Mouse (Mus musculus): ENCODE measurements around the gene Cnot4. TPM values are rescaled to one million over a fixed set of nuclear protein-coding genes. Genes with fewer than 3 reads are reported as not detected.
"Not testable (repeated sequence)": the region's sequence is repeated elsewhere in the genome, so short reads cannot be mapped to it uniquely, and the experiment has no call there.

The Cnot4 gene
- polyA plus RNA-seq (2015; fragmentation: Nextera tagmentation; extraction: Ambion mirVana), result 27.0 and 27.2 TPM in 2 replicates

DNA sequence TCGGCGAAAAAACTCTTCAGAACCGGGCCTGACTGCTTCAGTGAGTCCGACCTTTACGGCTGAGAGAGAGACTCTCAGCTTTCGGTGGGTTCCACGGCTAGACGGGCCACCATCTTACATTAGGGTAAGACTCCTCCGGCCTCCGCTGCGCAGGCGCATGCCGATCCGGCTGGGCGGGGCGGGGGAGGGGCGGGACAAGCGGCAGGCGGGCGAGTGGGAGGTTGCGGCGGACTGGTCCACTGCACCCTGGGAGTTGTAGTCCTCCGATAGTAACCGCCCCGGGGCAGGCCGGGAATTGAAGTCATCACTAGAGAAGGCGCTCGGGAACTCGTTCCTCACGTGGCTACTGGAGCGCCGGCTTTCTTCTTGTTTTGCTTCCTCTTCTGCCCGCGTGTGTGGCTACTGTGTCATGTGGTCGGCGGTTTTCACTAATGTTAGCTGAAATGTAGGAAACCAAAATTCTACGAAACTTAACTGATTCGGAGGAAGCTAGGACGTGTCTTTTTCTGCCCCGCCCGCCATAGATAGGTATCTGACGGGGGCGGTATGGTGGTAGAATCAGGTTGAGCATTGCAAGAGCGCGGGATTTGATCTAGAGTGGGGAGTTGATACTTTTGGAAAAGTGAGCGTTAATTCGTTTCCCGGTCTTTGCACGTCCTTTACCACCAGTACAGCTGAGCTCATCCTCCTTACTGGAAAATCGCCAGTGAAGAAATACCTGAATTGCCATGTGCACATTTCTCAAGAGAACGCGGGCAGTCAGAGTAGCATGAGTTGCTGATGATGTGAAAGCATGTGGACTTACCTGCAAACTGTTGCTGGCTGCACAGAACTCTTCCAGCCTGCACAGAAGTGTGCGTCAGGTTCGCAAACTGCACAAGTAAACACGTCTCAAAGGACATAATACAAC lies at the start of gene Cnot4:
Gene Cnot4, minus strand, starts transcription at position 146 of the 910 bp plus-strand sequence.
- peak; percentile 100 for ATAC-seq (ENCODE audit: borderline replicate concordance, extremely low read depth, low FRiP score, low TSS enrichment)
- Histone ChIP-seq H3K4me3 (peak within 1 kb of the TSS; percentile 84), H3K27ac (peak within 1 kb of the TSS; percentile 93), H3K27me3 (no peaks in the 10 kb centered on the region), H3K36me3 (no peaks in the 10 kb centered on the region), H3K9me3 (no peaks in the 10 kb centered on the region), H3K4me1 (peaks cover 20% of the 10 kb centered on the region), H3K4me2 (peak within 1 kb of the TSS; percentile 90), H3K9ac (peak within 1 kb of the TSS; percentile 89)
- 1% methylated on average over 54 of the region's 55 CpGs for WGBS

DNA sequence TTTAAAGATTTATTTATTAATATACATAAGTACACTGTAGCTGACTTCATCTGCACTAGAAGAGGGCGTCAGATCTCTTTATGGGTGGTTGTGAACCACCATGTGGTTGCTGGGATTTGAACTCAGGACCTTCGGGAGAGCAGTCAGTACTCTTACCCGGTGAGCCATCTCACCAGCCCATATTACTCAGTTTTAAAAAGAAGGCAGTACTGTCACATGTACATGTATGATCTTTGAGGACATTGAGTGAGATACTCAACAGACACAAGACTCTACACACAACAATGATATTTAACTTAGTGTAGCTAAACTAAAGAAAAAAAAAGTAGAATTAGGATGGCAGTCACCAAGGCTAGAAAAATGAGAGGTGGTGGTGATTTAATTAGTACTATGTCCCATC lies 45.8 kb upstream of the Cnot4 start:
- not testable (repeated sequence) for H3K9ac ChIP-seq; H3K27me3 ChIP-seq; H3K4me1 ChIP-seq; H3K36me3 ChIP-seq; H3K9me3 ChIP-seq; ATAC-seq (ENCODE audit: borderline replicate concordance, extremely low read depth, low FRiP score, low TSS enrichment); H3K4me3 ChIP-seq; H3K27ac ChIP-seq; H3K4me2 ChIP-seq
- WGBS, result 97% methylated on average over 3 of the region's 3 CpGs

DNA sequence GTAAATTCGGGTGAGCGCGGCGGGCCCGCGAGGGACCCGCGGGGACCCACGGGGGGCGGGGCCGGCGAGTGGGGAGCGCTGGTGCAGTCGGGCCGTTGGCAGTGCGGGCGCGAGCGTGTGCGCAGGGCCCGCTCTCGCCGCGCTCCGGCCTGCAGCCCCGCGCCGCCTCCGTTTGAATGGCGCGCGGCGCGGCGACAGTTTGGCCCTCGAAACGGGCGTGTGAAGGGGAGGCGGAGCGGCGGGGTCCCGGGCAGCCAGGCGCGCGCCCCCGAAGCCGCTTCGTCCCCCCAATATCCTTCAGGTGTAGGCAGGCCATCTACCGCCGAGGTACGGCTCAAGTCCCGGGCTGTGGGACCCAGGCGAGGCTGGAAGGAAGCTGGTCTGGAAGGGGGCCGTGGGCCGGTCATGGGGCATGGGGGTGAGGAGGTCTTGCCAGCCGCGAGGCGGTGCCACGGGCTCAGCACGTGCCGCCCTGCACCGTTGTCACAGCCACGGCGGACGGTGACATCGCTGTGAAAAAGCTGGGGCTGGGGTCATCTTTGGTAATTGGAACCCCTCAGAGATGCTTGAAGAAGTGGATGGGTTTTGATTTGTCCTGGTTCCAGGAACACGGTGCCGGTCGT lies 44.2 kb upstream of the Cnot4 start:
- under 1% methylated on average over 67 of the region's 69 CpGs for whole genome bisulfite sequencing
- Histone ChIP-seq H3K9ac (peak overlapping the region; percentile 93), H3K27ac (peak overlapping the region; percentile 96), H3K9me3 (no peaks in the 10 kb centered on the region), H3K27me3 (no peaks in the 10 kb centered on the region), H3K4me3 (peak overlapping the region; percentile 75), H3K4me1 (0 out of 2 replicates have a peak, but pooled peaks cover 7% of the 10 kb centered on the region), H3K4me2 (peak overlapping the region; percentile 73), H3K36me3 (no peaks in the 10 kb centered on the region)
- ATAC-seq (ENCODE audit: borderline replicate concordance, extremely low read depth, low FRiP score, low TSS enrichment), result peak; percentile 78

DNA sequence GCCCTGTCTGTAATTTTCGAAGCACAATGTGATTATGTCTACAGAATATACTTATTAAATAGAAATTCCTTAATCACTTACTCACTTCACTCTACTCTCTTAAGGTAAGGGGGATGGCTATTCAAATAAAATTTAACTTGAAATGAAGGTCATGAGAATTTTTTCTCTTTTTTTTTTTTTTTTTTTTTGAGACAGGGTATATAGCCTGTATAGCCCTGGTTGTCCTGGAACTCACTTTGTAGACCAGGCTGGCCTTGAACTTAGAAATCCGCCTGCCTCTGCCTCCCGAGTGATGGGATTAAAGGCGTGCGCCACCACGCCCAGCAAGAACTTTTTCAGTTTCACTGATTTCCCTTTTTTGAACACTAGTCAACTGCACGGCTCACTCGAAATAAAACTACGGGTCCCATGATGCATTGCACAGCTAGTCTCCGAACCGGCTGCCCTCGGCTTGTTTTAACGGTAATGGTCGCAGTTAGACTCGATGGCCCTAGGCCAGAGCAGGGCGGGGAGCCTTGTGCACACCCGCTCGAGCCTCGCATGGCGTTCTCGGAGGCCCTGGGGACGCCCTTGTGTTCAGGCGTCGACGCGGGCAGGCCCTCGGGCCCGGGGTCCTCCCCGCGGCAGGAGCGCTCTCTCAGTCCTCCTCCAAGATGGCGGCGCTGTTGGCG lies 43.6 kb upstream of the Cnot4 start, which contains the start of gene Nup205:
Gene Nup205, plus strand, starts transcription at position 443 of the 671 bp plus-strand sequence.
- Histone ChIP-seq H3K4me2 (peak within 1 kb of the TSS; percentile 73), H3K9me3 (no peaks in the 10 kb centered on the region), H3K27ac (peak within 1 kb of the TSS; percentile 96), H3K36me3 (no peaks in the 10 kb centered on the region), H3K4me1 (0 out of 2 replicates have a peak, but pooled peaks cover 3% of the 10 kb centered on the region), H3K27me3 (no peaks in the 10 kb centered on the region), H3K9ac (peak within 1 kb of the TSS; percentile 93), H3K4me3 (peak within 1 kb of the TSS; percentile 75)
- WGBS, result 4% methylated on average over 34 of the region's 34 CpGs
- peak; percentile 93 for ATAC-seq (ENCODE audit: borderline replicate concordance, extremely low read depth, low FRiP score, low TSS enrichment)

DNA sequence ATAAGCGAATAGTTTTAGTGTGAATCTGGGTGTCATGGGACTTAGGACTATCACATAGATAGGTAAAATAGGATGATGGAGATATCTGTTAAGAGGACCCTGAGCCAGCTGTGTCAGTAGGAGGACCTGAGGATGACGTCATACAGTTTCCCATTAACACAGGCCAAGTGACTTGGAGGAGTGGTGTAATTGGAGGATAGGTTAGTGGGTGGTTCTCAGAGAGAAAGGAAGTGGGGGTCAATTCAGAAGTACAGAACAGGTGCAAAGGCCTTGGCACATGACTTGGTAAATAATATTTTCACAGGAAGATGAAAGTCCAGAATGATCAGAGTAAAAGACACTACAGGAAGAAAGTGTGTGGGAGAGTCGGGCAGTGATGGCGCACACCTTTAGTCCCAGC lies 39.7 kb upstream of the Cnot4 start:
- H3K9me3 ChIP-seq, result no peaks in the 10 kb centered on the region
- H3K36me3 ChIP-seq, result no peaks in the 10 kb centered on the region
- H3K9ac ChIP-seq, result no peak overlapping the region
- H3K27ac ChIP-seq, result no peak overlapping the region
- H3K4me2 ChIP-seq, result no peak overlapping the region
- no peak for ATAC-seq (ENCODE audit: borderline replicate concordance, extremely low read depth, low FRiP score, low TSS enrichment)
- no peaks in the 10 kb centered on the region for H3K27me3 ChIP-seq
- H3K4me1 ChIP-seq, result no peaks in the 10 kb centered on the region
- no peak overlapping the region for H3K4me3 ChIP-seq
- WGBS, result 73% methylated on average over 4 of the region's 4 CpGs

DNA sequence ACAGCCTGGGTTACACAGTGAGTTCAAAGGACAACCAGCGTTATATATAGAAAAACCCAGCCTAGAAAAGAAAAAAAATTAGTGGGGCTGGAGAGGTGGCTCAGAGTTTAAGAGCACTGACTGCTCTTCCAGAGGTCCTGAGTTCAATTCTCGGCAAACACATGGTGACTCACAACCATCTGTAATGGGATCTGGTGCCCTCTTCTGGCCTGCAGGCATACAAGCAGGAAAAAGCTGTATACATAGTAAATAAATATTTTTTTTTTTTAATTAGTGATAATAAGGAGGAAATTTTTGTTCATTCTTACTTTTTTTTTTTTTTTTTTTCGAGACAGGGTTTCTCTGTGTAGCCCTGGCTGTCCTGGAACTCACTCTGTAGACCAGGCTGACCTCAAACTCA lies 38.5 kb upstream of the Cnot4 start:
- H3K9me3 ChIP-seq; H3K4me3 ChIP-seq; H3K36me3 ChIP-seq; H3K27me3 ChIP-seq; H3K4me2 ChIP-seq; ATAC-seq (ENCODE audit: borderline replicate concordance, extremely low read depth, low FRiP score, low TSS enrichment); H3K27ac ChIP-seq; H3K4me1 ChIP-seq; H3K9ac ChIP-seq: not testable (repeated sequence)
- 58% methylated on average over 3 of the region's 3 CpGs for WGBS

DNA sequence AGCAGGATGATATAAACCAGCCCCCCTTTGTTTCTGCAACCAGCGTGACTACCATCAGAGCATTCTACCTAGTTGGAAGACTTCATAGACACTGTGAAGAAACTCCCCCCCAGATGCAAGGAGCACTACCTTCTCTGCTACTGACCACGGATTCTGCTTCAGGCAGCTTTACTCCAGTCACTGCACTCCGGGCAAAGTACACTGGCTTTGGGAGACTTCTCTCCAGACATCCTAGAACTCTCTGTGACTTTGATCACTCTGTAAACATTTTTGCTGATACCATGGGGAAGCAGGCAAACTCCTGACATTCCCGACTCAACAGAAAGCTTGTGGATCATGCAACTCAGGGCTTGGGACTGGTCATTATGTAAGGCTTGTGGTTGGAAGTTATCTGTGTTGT lies 35.7 kb upstream of the Cnot4 start:
- WGBS, result 57% methylated on average over 4 of the region's 4 CpGs

DNA sequence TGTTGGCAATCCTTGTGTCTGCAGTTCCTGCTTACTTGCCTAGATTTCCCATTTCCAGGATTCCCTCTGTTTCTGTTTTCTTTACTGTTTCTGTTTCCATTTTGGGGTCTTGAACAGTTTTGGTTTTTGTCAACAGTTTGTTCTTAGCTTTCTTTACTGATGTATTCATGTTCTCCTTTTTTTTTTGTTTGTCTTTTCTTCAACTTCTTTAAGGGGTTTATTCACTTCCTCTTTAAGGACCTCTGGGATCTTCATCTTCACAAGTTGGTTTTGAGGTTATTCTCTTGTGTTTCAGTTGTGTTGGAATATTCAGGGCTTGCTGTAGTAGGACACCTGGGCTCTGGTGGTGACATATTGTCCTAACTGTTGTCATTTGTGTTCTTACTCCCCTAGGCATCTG lies 21.0 kb upstream of the Cnot4 start:
- no peak overlapping the region for H3K4me2 ChIP-seq
- no peaks in the 10 kb centered on the region for H3K9me3 ChIP-seq
- no peak for ATAC-seq (ENCODE audit: borderline replicate concordance, extremely low read depth, low FRiP score, low TSS enrichment)
- no peaks in the 10 kb centered on the region for H3K36me3 ChIP-seq
- no peak overlapping the region for H3K9ac ChIP-seq
- H3K27me3 ChIP-seq, result no peaks in the 10 kb centered on the region
- H3K4me3 ChIP-seq, result no peak overlapping the region
- H3K4me1 ChIP-seq, result no peaks in the 10 kb centered on the region
- no peak overlapping the region for H3K27ac ChIP-seq

More for the DNA sequence above, 35.7 kb upstream of the Cnot4 start:
- Histone ChIP-seq H3K36me3 (no peaks in the 10 kb centered on the region), H3K4me3 (no peak overlapping the region), H3K27ac (no peak overlapping the region), H3K4me1 (no peaks in the 10 kb centered on the region), H3K27me3 (no peaks in the 10 kb centered on the region), H3K9me3 (no peaks in the 10 kb centered on the region), H3K4me2 (no peak overlapping the region), H3K9ac (no peak overlapping the region)
- ATAC-seq (ENCODE audit: borderline replicate concordance, extremely low read depth, low FRiP score, low TSS enrichment), result no peak

DNA sequence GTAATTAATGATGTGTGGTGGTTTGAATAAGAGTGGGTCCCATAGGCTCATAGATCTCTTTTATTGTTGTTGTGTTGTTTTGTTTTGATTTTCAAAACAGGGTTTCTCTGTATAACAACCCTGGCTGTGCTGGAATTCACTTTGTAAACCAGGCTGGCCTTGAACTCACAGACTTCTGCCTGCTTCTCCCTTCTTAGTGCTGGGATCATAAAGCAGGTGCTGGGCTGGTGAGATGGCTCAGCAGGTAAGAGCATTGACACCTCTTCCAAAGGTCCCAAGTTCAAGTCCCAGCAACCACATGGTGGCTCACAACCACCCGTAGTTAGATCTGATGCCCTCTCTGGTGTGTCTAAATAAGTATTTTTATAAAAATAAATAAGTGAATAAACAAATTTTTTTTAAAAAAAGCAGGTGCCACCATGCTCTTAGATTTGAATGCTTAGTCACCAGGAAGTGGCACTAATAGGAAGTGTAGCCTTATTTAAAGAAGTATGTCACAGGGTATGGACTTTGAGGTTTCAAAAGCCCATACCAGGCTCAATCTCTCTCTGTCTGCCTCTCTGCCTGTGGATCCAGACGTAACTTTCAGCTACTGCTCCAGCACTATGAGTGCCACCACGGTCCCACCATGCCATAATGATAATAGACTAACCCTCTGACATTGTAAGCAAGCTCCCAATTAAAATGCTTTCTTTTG lies 14.3 kb upstream of the Cnot4 start:
- H3K27me3 ChIP-seq, result no peaks in the 10 kb centered on the region
- 75% methylated on average over 3 of the region's 3 CpGs for WGBS
- H3K4me3 ChIP-seq, result no peak overlapping the region
- ATAC-seq (ENCODE audit: borderline replicate concordance, extremely low read depth, low FRiP score, low TSS enrichment), result no peak
- no peaks in the 10 kb centered on the region for H3K4me1 ChIP-seq
- no peaks in the 10 kb centered on the region; the same call in 1 of the 2 replicates for H3K9me3 ChIP-seq
- H3K9ac ChIP-seq, result no peak overlapping the region
- no peak overlapping the region for H3K27ac ChIP-seq
- no peaks in the 10 kb centered on the region for H3K36me3 ChIP-seq
- H3K4me2 ChIP-seq, result no peak overlapping the region

DNA sequence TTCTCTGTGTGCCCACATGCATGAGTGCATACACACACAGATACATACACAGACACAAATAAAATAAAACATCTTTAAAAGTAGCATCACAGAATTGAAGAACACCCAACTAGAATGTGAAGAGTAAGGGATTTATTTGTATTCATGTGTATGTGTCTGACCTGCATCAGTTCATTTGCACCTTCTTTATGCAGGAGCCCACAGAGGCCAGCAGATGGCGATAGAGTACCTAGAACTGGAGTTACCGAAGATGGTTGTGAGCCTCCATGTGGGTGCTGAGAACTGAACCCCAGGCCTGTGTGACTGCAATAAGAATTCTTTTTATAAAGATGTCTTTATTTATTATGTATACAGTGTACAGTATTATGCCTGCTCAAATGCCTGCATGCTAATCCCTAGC lies 12.0 kb upstream of the Cnot4 start:
- H3K9me3 ChIP-seq, result no peaks in the 10 kb centered on the region; the same call in 1 of the 2 replicates
- WGBS, result 88% methylated on average over 2 of the region's 2 CpGs
- no peak overlapping the region for H3K4me3 ChIP-seq
- H3K27ac ChIP-seq, result no peak overlapping the region
- no peak overlapping the region for H3K9ac ChIP-seq
- no peak for ATAC-seq (ENCODE audit: borderline replicate concordance, extremely low read depth, low FRiP score, low TSS enrichment)
- no peaks in the 10 kb centered on the region for H3K27me3 ChIP-seq
- no peak overlapping the region for H3K4me2 ChIP-seq
- H3K4me1 ChIP-seq, result no peaks in the 10 kb centered on the region
- H3K36me3 ChIP-seq, result no peaks in the 10 kb centered on the region

DNA sequence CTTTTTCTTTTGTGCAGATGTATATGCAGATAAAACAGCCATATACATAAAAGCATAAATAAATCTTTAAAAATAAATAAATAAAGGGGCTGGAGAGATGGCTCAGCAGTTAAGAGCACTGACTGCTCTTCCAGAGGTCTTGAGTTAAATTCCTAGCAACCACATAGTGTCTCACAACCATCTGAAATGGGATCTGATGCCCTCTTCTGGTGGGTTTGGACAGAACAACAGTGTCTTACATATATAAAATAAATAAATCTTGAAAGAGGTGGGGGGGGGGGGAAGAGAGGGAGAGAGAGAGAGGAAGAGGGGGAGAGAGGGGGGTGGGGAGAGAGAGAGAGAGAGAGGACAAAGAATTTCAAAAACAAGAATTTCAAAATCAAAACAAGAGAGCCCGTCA lies 6.8 kb upstream of the Cnot4 start:
- no peak overlapping the region for H3K4me2 ChIP-seq
- ATAC-seq (ENCODE audit: borderline replicate concordance, extremely low read depth, low FRiP score, low TSS enrichment), result no peak
- H3K9me3 ChIP-seq, result no peaks in the 10 kb centered on the region; the same call in 1 of the 2 replicates
- no peaks in the 10 kb centered on the region for H3K27me3 ChIP-seq
- H3K4me1 ChIP-seq, result no peaks in the 10 kb centered on the region
- WGBS, result 79% methylated on average over 1 of the region's 1 CpGs
- no peaks in the 10 kb centered on the region for H3K36me3 ChIP-seq
- no peak overlapping the region for H3K9ac ChIP-seq
- H3K27ac ChIP-seq, result no peak overlapping the region
- H3K4me3 ChIP-seq, result no peak overlapping the region

Measured in lung, embryonic 15.5 days (tissue).